Mouse (Mus musculus): ENCODE data around the gene Bloc1s1.

DNA sequence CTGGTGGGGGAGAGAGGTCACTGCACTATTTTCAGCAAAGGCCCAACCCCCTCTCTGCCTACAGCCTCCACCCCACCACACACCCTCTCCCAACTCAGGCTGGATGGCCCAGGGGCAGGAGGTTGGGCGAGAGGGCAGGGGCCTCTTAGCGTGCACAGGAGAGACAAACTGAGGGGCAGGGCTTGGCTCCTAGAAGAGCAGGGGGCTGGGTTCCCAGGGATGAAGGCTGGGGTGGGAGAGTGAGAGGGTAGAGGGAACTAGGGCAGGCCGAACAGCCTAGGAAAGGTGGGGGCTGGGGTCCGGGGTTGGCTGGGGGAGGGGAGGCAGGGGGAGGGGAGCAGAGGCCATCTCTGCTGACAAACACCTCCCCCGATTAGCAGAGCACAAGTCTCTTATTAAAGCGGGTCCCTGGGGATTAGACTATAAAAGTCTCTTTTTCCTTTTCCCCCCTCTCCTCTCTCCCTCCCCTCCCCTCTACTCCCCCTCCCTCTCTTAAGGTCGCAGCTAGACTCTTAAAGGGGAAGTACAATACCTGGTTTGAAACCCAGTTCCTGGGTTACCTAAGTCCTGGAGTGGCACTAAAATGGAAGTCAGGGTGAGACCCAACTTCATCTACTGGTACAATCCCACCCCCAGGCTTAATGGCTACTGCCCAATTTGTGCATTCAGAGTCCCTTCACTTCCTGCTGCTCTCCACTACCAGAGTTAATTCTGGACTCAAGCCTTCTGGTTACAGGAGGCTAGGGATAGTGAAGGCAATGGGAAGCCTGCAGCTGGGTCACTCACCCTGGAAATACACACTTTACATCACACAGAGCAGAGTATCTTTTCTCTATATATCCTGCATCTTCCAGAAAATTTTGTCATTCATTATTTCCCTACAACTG is 34.7 kb downstream of the Bloc1s1 start:
- no peak for TF ChIP-seq EP300 (IDR thresholded peaks at IDR 0.05; ENCODE audit: insufficient read depth, low read depth, low read length)
- TF ChIP-seq CTCF (IDR thresholded peaks at IDR 0.05), result no peak
- no peak for TF ChIP-seq POLR2A (IDR thresholded peaks at IDR 0.05; ENCODE audit: insufficient read depth, low read depth, low read length)
